Mouse (Mus musculus): Measurements from ENCODE around the gene Lrp6.

Gene Lrp6

GRCm38 (mm10) chr6:134531950-134532349 lies 34.8 kb downstream of the Lrp6 start:
- DNase-seq (ENCODE audit: low spot score in 2 of 2): no peak

- DNase-seq (ENCODE audit: low spot score in 2 of 2): no peak
These were observed 37.4 kb downstream of the Lrp6 start for GRCm38 (mm10) chr6:134529340-134529739.

- no peak for DNase-seq (ENCODE audit: low spot score in 2 of 2)
These were observed 38.4 kb downstream of the Lrp6 start for GRCm38 (mm10) chr6:134528396-134528795.

- DNase-seq (ENCODE audit: low spot score in 2 of 2): no peak
These were observed 39.1 kb downstream of the Lrp6 start for GRCm38 (mm10) chr6:134527596-134528128.

- DNase-seq (ENCODE audit: low spot score in 2 of 2): no peak
These were observed 39.8 kb downstream of the Lrp6 start for GRCm38 (mm10) chr6:134526821-134527595.

GRCm38 (mm10) chr6:134526275-134526674 lies 40.5 kb downstream of the Lrp6 start:
- DNase-seq (ENCODE audit: low spot score in 2 of 2): no peak

GRCm38 (mm10) chr6:134521411-134521810 lies 45.4 kb downstream of the Lrp6 start:
- no peak for DNase-seq (ENCODE audit: low spot score in 2 of 2)

- no peak for DNase-seq (ENCODE audit: low spot score in 2 of 2)
These were observed 45.9 kb downstream of the Lrp6 start for GRCm38 (mm10) chr6:134520821-134521220.

- DNase-seq (ENCODE audit: low spot score in 2 of 2): no peak
These were observed 48.3 kb downstream of the Lrp6 start for GRCm38 (mm10) chr6:134518450-134518849.

- no peak for DNase-seq (ENCODE audit: low spot score in 2 of 2)
These were observed 49.6 kb downstream of the Lrp6 start for GRCm38 (mm10) chr6:134517141-134517540.

GRCm38 (mm10) chr6:134515416-134515815 lies 51.3 kb downstream of the Lrp6 start:
- DNase-seq (ENCODE audit: low spot score in 2 of 2): no peak

- no peak for DNase-seq (ENCODE audit: low spot score in 2 of 2)
These were observed 52.8 kb downstream of the Lrp6 start for GRCm38 (mm10) chr6:134513896-134514510.

- DNase-seq (ENCODE audit: low spot score in 2 of 2): no peak
These were observed 53.8 kb downstream of the Lrp6 start for GRCm38 (mm10) chr6:134513011-134513410.

GRCm38 (mm10) chr6:134512478-134512877 lies 54.3 kb downstream of the Lrp6 start:
- no peak for DNase-seq (ENCODE audit: low spot score in 2 of 2)

- DNase-seq (ENCODE audit: low spot score in 2 of 2): no peak
These were observed 55.6 kb downstream of the Lrp6 start for GRCm38 (mm10) chr6:134511118-134511517.

- DNase-seq (ENCODE audit: low spot score in 2 of 2): no peak
These were observed 56.5 kb downstream of the Lrp6 start for GRCm38 (mm10) chr6:134510280-134510679.

GRCm38 (mm10) chr6:134509731-134510226 lies 57.0 kb downstream of the Lrp6 start:
- no peak for DNase-seq (ENCODE audit: low spot score in 2 of 2)

GRCm38 (mm10) chr6:134504866-134505265 lies 61.9 kb downstream of the Lrp6 start:
- no peak for DNase-seq (ENCODE audit: low spot score in 2 of 2)

GRCm38 (mm10) chr6:134502335-134502734 lies 64.4 kb downstream of the Lrp6 start:
- no peak for DNase-seq (ENCODE audit: low spot score in 2 of 2)

- DNase-seq (ENCODE audit: low spot score in 2 of 2): no peak
These were observed 66.2 kb downstream of the Lrp6 start for GRCm38 (mm10) chr6:134500381-134501162.

- DNase-seq (ENCODE audit: low spot score in 2 of 2): no peak
These were observed 67.7 kb downstream of the Lrp6 start for GRCm38 (mm10) chr6:134499089-134499488.

- no peak for DNase-seq (ENCODE audit: low spot score in 2 of 2)
These were observed 68.2 kb downstream of the Lrp6 start for GRCm38 (mm10) chr6:134498518-134498917.
